Comparison of ENCODE assay signal across 17 mouse cellular contexts in genomic region chr2:103610831-103611535, GRCm38 (mm10). TPM values are rescaled to one million over a fixed set of nuclear protein-coding genes. Genes with fewer than 3 reads are reported as not detected.
A peak's percentile ranks its signal among the peaks of the same experiment; 100 is the strongest.
DNase-seq lines count a peak whose midpoint lies in the region; ATAC-seq lines count a peak whose summit lies in the region.
"Had no signal": no experiment of that assay in that cellular context is flagged by ENCODE, and none has a peak within 500 bp of the region (broad histone marks: within the 10 kb centered on the region; RNA-seq: fewer than 3 reads in every experiment).

No protein-coding gene starts in this region.

- no peaks in the 10 kb centered on the region for H3K27me3 ChIP-seq in heart, embryonic 12.5 days (replicated peaks)
- no peaks in the 10 kb centered on the region for H3K27me3 ChIP-seq in neural tube, embryonic 13.5 days
- H3K27me3 ChIP-seq in hindbrain, embryonic 14.5 days (ENCODE audit: control insufficient read depth, insufficient read depth, low read length), result no peaks in the 10 kb centered on the region
- H3K27me3 ChIP-seq: limb, embryonic 12.5 days; liver, embryonic 12.5 days had no signal

- H3K36me3 ChIP-seq in heart, embryonic 12.5 days, result no peaks in the 10 kb centered on the region
- H3K36me3 ChIP-seq in neural tube, embryonic 13.5 days, result no peaks in the 10 kb centered on the region
- H3K36me3 ChIP-seq in hindbrain, embryonic 14.5 days (replicated peaks; ENCODE audit: control insufficient read depth, insufficient read depth), result no peaks in the 10 kb centered on the region
- H3K36me3 ChIP-seq: liver, embryonic 12.5 days had no signal

- peak; percentile 56 for DNase-seq in heart, adult 11 months
- DNase-seq in neural tube, embryonic 10.5 days (ENCODE audit: extremely low spot score, low spot score), result no peak
- DNase-seq in hindbrain, embryonic 14.5 days (ENCODE audit: low spot score), result no peak
- DNase-seq in telencephalon, adult 2 months (ENCODE audit: low read depth, low spot score), result peak; percentile 17
- DNase-seq in cerebellum, postnatal 14 days, result no peak
- DNase-seq: cerebellum, postnatal 25 days; gastrocnemius, postnatal 25 days; lung, adult 2 months; lung, postnatal 36 days; retina, postnatal 1 day; thymus, postnatal 36 days had no signal

- H3K9me3 ChIP-seq in heart, embryonic 12.5 days (replicated peaks), result no peaks in the 10 kb centered on the region
- H3K9me3 ChIP-seq in neural tube, embryonic 13.5 days, result no peaks in the 10 kb centered on the region
- H3K9me3 ChIP-seq in hindbrain, embryonic 14.5 days (ENCODE audit: control insufficient read depth, low read length), result no peaks in the 10 kb centered on the region
- H3K9me3 ChIP-seq: limb, embryonic 12.5 days; liver, embryonic 12.5 days had no signal

- peaks cover 56% of the 10 kb centered on the region for H3K4me1 ChIP-seq in heart, embryonic 12.5 days (replicated peaks)
- peaks cover 17% of the 10 kb centered on the region; the same call in 1 of the 2 replicates for H3K4me1 ChIP-seq in neural tube, embryonic 13.5 days (replicated peaks)
- H3K4me1 ChIP-seq in hindbrain, embryonic 14.5 days (replicated peaks; ENCODE audit: control insufficient read depth, insufficient read depth, low read length), result peaks cover 16% of the 10 kb centered on the region; the same call in 1 of the 2 replicates

- H3K9ac ChIP-seq in heart, embryonic 12.5 days, result no peak overlapping the region
- H3K9ac ChIP-seq in neural tube, embryonic 13.5 days, result no peak overlapping the region
- no peak overlapping the region for H3K9ac ChIP-seq in hindbrain, embryonic 14.5 days
- H3K9ac ChIP-seq: limb, embryonic 12.5 days; liver, embryonic 12.5 days had no signal

- 85% methylated on average over 8 of the region's 8 CpGs for WGBS in heart, embryonic 12.5 days
- 43% methylated on average over 8 of the region's 8 CpGs for WGBS in neural tube, embryonic 13.5 days
- WGBS in hindbrain, embryonic 14.5 days, result 41% methylated on average over 8 of the region's 8 CpGs

- no peak overlapping the region for H3K27ac ChIP-seq in heart, embryonic 12.5 days (ENCODE audit: poor library complexity, severe bottlenecking)
- 0 out of 2 replicates have a peak overlapping the region, but pooled peaks have one; percentile 19 for H3K27ac ChIP-seq in neural tube, embryonic 13.5 days (replicated peaks)
- H3K27ac ChIP-seq in hindbrain, embryonic 14.5 days, result peak overlapping the region; percentile 60
- H3K27ac ChIP-seq: limb, embryonic 12.5 days; liver, embryonic 12.5 days had no signal

- H3K4me2 ChIP-seq in heart, embryonic 12.5 days, result no peak overlapping the region
- no peak overlapping the region for H3K4me2 ChIP-seq in neural tube, embryonic 13.5 days
- H3K4me2 ChIP-seq in hindbrain, embryonic 14.5 days (replicated peaks), result no peak overlapping the region
- H3K4me2 ChIP-seq: limb, embryonic 12.5 days; liver, embryonic 12.5 days had no signal

- no peak for ATAC-seq in heart, embryonic 12.5 days (ENCODE audit: insufficient number of reproducible peaks, low FRiP score)
- no peak for ATAC-seq in neural tube, embryonic 13.5 days (ENCODE audit: low read depth)
- ATAC-seq in hindbrain, embryonic 14.5 days (ENCODE audit: low FRiP score), result no peak
- ATAC-seq: intestine, postnatal 0 days; liver, embryonic 12.5 days had no signal

- no peak overlapping the region for H3K4me3 ChIP-seq in heart, embryonic 12.5 days
- no peak overlapping the region for H3K4me3 ChIP-seq in neural tube, embryonic 13.5 days
- H3K4me3 ChIP-seq in hindbrain, embryonic 14.5 days (replicated peaks; ENCODE audit: low read length), result no peak overlapping the region
- H3K4me3 ChIP-seq: limb, embryonic 12.5 days; liver, embryonic 12.5 days; myocyte had no signal

RNA-seq across cellular contexts. Expression of gene Abtb2, which starts 44.9 kb away (rescaled TPM):
- 28.0 and 29.5 TPM in 2 replicates for polyA plus RNA-seq in heart, embryonic 12.5 days (2016; fragmentation: Nextera tagmentation; extraction: Ambion mirVana)
- 12.1 and 13.2 TPM in 2 replicates for polyA plus RNA-seq in neural tube, embryonic 13.5 days (2015; fragmentation: Nextera tagmentation; extraction: Ambion mirVana)
- 10.5 and 11.9 TPM in 2 replicates for polyA plus RNA-seq in hindbrain, embryonic 14.5 days (2014; fragmentation: Nextera tagmentation; extraction: Ambion mirVana)

Comparison
In these comparisons a context has a peak if more than half of its experiments do, and no peak if none do; other contexts are left out.
1. DNase-seq: peak in heart, adult 11 months (single experiment) and telencephalon, adult 2 months (single experiment); none in neural tube, embryonic 10.5 days (single experiment), hindbrain, embryonic 14.5 days (single experiment) and cerebellum, postnatal 14 days (0 of 2).